Mouse (Mus musculus) lung, adult 2 months (tissue): ENCODE data around the gene Lgmn. TPM values are rescaled to one million over a fixed set of nuclear protein-coding genes. Genes with fewer than 3 reads are reported as not detected.

Experiments
- DNase-seq: peaks from one replicate; pipeline ENCODE4 v3.0.0; 2022
- H3K4me1 ChIP-seq: fragments of 200-500 bp; 2 replicates; pipeline ENCODE4 v1.6.1; 2011; ENCODE audit warnings: low read length; ENCODE audit not compliant: control insufficient read depth, insufficient read depth
- H3K4me3 ChIP-seq: fragments of 200-500 bp; replicated peaks from 2 replicates; pipeline ENCODE3; 2011; ENCODE audit warnings: low read depth, mild to moderate bottlenecking, control low read depth, low read length; ENCODE audit errors: extremely low read depth
- CTCF ChIP-seq: fragments of 200-500 bp; IDR thresholded peaks from 2 replicates; pipeline ENCODE4 v1.5.1; 2011; ENCODE audit warnings: mild to moderate bottlenecking, low read length, control low read depth; ENCODE audit not compliant: insufficient read depth
- POLR2A ChIP-seq: fragments of 200-500 bp; IDR thresholded peaks from 2 replicates; pipeline ENCODE4 v1.6.1; 2011; ENCODE audit warnings: low read depth, mild to moderate bottlenecking, control low read depth, low read length, borderline replicate concordance; ENCODE audit errors: extremely low read depth
- WGBS: fragments of 180-500 bp; shearing (Covaris S2); methylation state at CpG from one replicate; pipeline ENCODE4 v1.1.7; 2018; 5-methylcytosine and 5-hydroxymethylcytosine counted together
- polyA plus RNA-seq: library from polyadenylated mRNA; depleted of rRNA; stranded (reverse); fragments of >200 nt; gene quantifications from 2 replicates; pipeline ENCODE4 v1.2.3, GENCODE M21; 2012

The Lgmn gene
- polyA plus RNA-seq, 1 experiment = 153 TPM

- DNase-seq = no peak
- H3K4me3 ChIP-seq = no peak overlapping the region
- TF ChIP-seq POLR2A (no peak), CTCF (no peak)
- WGBS = 82% methylated on average over 8 of the region's 8 CpGs
- peaks cover 14% of the 10 kb centered on the region for H3K4me1 ChIP-seq
Observed at GRCm38 (mm10) chr12:102423625-102424024, 16.0 kb downstream of the Lgmn start.

- 75% methylated on average over 11 of the region's 11 CpGs for WGBS
- no peak for DNase-seq
- Histone ChIP-seq H3K4me1 (peaks cover 14% of the 10 kb centered on the region), H3K4me3 (no peak overlapping the region)
- TF ChIP-seq POLR2A (no peak), CTCF (no peak)
Observed at GRCm38 (mm10) chr12:102422623-102423320, 16.8 kb downstream of the Lgmn start.

- DNase-seq = peak; percentile 70
- Histone ChIP-seq H3K4me3 (no peak overlapping the region), H3K4me1 (peaks cover 14% of the 10 kb centered on the region)
- TF ChIP-seq CTCF (no peak), POLR2A (0 out of 2 replicates have a peak, but pooled peaks have one; percentile 6)
- 53% methylated on average over 6 of the region's 6 CpGs for WGBS
Observed at GRCm38 (mm10) chr12:102422065-102422464, 17.5 kb downstream of the Lgmn start.

GRCm38 (mm10) chr12:102420168-102420890 lies 19.3 kb downstream of the Lgmn start:
- DNase-seq = no peak
- TF ChIP-seq CTCF = no peak
- TF ChIP-seq POLR2A = no peak
- WGBS = 55% methylated on average over 10 of the region's 10 CpGs
- Histone ChIP-seq H3K4me1 (peaks cover 16% of the 10 kb centered on the region), H3K4me3 (no peak overlapping the region)

GRCm38 (mm10) chr12:102419544-102419943 lies 20.1 kb downstream of the Lgmn start:
- 53% methylated on average over 3 of the region's 3 CpGs for WGBS
- TF ChIP-seq CTCF (no peak), POLR2A (no peak)
- peaks cover 14% of the 10 kb centered on the region for H3K4me1 ChIP-seq
- DNase-seq = no peak
- H3K4me3 ChIP-seq = no peak overlapping the region

GRCm38 (mm10) chr12:102417701-102418100 lies 21.9 kb downstream of the Lgmn start:
- no peak for DNase-seq
- Histone ChIP-seq H3K4me3 (no peak overlapping the region), H3K4me1 (peaks cover 14% of the 10 kb centered on the region)
- TF ChIP-seq CTCF = no peak
- no peak for TF ChIP-seq POLR2A
- 78% methylated on average over 6 of the region's 6 CpGs for WGBS

GRCm38 (mm10) chr12:102416955-102417510 lies 22.6 kb downstream of the Lgmn start:
- TF ChIP-seq CTCF (no peak), POLR2A (no peak)
- no peak overlapping the region for H3K4me3 ChIP-seq
- peaks cover 14% of the 10 kb centered on the region for H3K4me1 ChIP-seq
- no peak for DNase-seq
- 75% methylated on average over 7 of the region's 7 CpGs for WGBS

GRCm38 (mm10) chr12:102416391-102416837 lies 23.2 kb downstream of the Lgmn start:
- WGBS = 46% methylated on average over 7 of the region's 7 CpGs
- H3K4me3 ChIP-seq = no peak overlapping the region
- TF ChIP-seq CTCF (no peak), POLR2A (no peak)
- peaks cover 11% of the 10 kb centered on the region for H3K4me1 ChIP-seq
- no peak for DNase-seq

GRCm38 (mm10) chr12:102414686-102415085 lies 24.9 kb downstream of the Lgmn start:
- WGBS = 88% methylated on average over 6 of the region's 6 CpGs
- Histone ChIP-seq H3K4me3 (no peak overlapping the region), H3K4me1 (peaks cover 4% of the 10 kb centered on the region)
- TF ChIP-seq POLR2A (no peak), CTCF (no peak)
- no peak for DNase-seq
